Mouse (Mus musculus): ENCODE data around the gene Tpo.

Gene Tpo

GRCm38 (mm10) chr12:30160475-30160874 is 28.1 kb upstream of the Tpo start:
- Histone ChIP-seq H3K36me3 (ENCODE audit: insufficient read depth, low read length) (no peaks in the 10 kb centered on the region), H3K4me1 (replicated peaks; ENCODE audit: low read depth, low read length) (no peaks in the 10 kb centered on the region), H3K4me3 (replicated peaks; ENCODE audit: low read length) (no peak overlapping the region), H3K9me3 (ENCODE audit: low read length) (no peaks in the 10 kb centered on the region), H3K27me3 (ENCODE audit: insufficient read depth, low read length) (no peaks in the 10 kb centered on the region)
- TF ChIP-seq POU5F1 (IDR thresholded peaks at IDR 0.05; ENCODE audit: borderline replicate concordance, low read length) (no peak), NANOG (IDR thresholded peaks at IDR 0.05; ENCODE audit: borderline replicate concordance, low read length) (no peak), CTCF (conservative IDR thresholded peaks at IDR 0.05; ENCODE audit: low read length) (no peak)

- no peaks in the 10 kb centered on the region for H3K4me1 ChIP-seq (replicated peaks; ENCODE audit: low read depth, low read length)
- no peak for TF ChIP-seq NANOG (IDR thresholded peaks at IDR 0.05; ENCODE audit: borderline replicate concordance, low read length)
- TF ChIP-seq POU5F1 (IDR thresholded peaks at IDR 0.05; ENCODE audit: borderline replicate concordance, low read length), result no peak
- no peak for TF ChIP-seq CTCF (conservative IDR thresholded peaks at IDR 0.05; ENCODE audit: low read length)
- H3K27me3 ChIP-seq (ENCODE audit: insufficient read depth, low read length), result no peaks in the 10 kb centered on the region
- no peaks in the 10 kb centered on the region for H3K36me3 ChIP-seq (ENCODE audit: insufficient read depth, low read length)
- no peak overlapping the region for H3K4me3 ChIP-seq (replicated peaks; ENCODE audit: low read length)
- no peaks in the 10 kb centered on the region for H3K9me3 ChIP-seq (ENCODE audit: low read length)
Measured at GRCm38 (mm10) chr12:30159788-30160187, 27.4 kb upstream of the Tpo start.

DNA sequence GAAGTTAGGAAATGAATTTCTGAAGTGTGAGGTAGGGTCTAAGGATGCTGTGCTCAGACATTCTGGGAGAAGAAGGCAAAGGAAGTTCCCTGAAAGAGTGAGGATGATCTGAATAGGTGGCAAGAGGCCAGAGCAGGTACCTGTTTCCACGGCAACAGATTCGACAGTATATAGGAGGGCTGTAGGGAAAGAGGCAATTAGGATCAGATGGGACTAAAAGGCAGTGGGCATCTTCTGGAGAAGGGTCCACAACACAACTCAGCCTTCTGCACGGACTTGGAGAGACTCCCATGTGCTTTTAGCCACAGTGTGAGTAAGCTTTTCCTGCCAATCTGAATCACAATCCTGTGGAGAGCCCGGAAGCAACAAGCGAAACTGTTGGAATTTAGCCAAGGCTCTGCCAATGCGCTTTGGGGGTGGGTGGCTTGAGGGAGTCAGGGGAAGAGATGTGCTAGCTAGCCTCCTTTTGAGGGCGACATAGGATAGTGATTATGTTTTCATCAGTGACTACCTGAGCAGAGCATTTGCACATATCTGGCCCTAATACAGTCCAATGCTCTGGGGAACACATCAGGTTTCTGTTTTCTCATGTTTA is 21.8 kb upstream of the Tpo start:
- TF ChIP-seq CTCF (conservative IDR thresholded peaks at IDR 0.05; ENCODE audit: low read length) (no peak), NANOG (IDR thresholded peaks at IDR 0.05; ENCODE audit: borderline replicate concordance, low read length) (no peak), POU5F1 (IDR thresholded peaks at IDR 0.05; ENCODE audit: borderline replicate concordance, low read length) (no peak)
- Histone ChIP-seq H3K4me3 (replicated peaks; ENCODE audit: low read length) (no peak overlapping the region), H3K9me3 (ENCODE audit: low read length) (no peaks in the 10 kb centered on the region), H3K4me1 (replicated peaks; ENCODE audit: low read depth, low read length) (no peaks in the 10 kb centered on the region), H3K36me3 (ENCODE audit: insufficient read depth, low read length) (no peaks in the 10 kb centered on the region), H3K27me3 (ENCODE audit: insufficient read depth, low read length) (no peaks in the 10 kb centered on the region)

DNA sequence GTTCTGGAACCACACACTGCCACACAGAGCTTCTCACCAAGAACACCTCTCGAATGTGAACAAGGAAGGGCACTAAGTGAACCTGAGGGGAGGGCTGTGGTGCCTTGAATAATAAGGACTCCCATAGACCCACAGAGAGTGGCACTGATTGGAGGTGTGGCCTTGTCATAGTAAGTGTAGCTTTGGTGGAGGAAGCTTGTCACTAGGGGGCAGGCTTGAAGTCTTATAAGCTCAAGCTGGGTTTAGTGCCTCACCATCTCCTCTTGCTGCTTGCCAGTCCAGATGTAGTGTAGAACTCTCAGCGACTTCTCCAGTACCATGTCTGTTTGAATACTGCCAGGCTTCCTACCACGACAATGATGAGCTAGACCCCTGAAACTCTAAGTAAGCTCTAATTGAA is 9.7 kb upstream of the Tpo start:
- H3K27me3 ChIP-seq (ENCODE audit: insufficient read depth, low read length), result no peaks in the 10 kb centered on the region
- no peaks in the 10 kb centered on the region for H3K4me1 ChIP-seq (replicated peaks; ENCODE audit: low read depth, low read length)
- no peaks in the 10 kb centered on the region for H3K36me3 ChIP-seq (ENCODE audit: insufficient read depth, low read length)
- H3K9me3 ChIP-seq (ENCODE audit: low read length), result no peaks in the 10 kb centered on the region
- TF ChIP-seq POU5F1 (IDR thresholded peaks at IDR 0.05; ENCODE audit: borderline replicate concordance, low read length), result no peak
- TF ChIP-seq CTCF (conservative IDR thresholded peaks at IDR 0.05; ENCODE audit: low read length), result no peak
- TF ChIP-seq NANOG (IDR thresholded peaks at IDR 0.05; ENCODE audit: borderline replicate concordance, low read length), result no peak
- H3K4me3 ChIP-seq (replicated peaks; ENCODE audit: low read length), result no peak overlapping the region

DNA sequence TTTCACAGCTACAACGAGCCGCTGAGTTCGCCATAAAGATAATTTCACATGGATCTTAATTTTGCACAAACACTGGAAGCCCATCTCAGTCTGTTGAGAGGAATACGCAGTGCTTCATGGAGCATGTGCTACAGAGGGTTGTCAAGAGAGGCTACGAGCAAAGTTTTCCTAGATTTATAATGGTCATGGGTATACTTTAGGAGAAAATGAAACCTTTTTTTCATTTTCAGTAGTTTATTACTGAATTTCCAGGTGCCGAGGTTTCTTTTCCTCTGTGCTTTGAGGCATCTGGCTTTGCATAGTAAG is 3.1 kb downstream of the Tpo start:
- TF ChIP-seq POU5F1 (IDR thresholded peaks at IDR 0.05; ENCODE audit: borderline replicate concordance, low read length) (no peak), NANOG (IDR thresholded peaks at IDR 0.05; ENCODE audit: borderline replicate concordance, low read length) (no peak), CTCF (conservative IDR thresholded peaks at IDR 0.05; ENCODE audit: low read length) (no peak)
- Histone ChIP-seq H3K9me3 (ENCODE audit: low read length) (no peaks in the 10 kb centered on the region), H3K27me3 (ENCODE audit: insufficient read depth, low read length) (0 out of 2 replicates have a peak, but pooled peaks cover 3% of the 10 kb centered on the region), H3K4me3 (replicated peaks; ENCODE audit: low read length) (no peak overlapping the region), H3K4me1 (replicated peaks; ENCODE audit: low read depth, low read length) (no peaks in the 10 kb centered on the region), H3K36me3 (ENCODE audit: insufficient read depth, low read length) (no peaks in the 10 kb centered on the region)

DNA sequence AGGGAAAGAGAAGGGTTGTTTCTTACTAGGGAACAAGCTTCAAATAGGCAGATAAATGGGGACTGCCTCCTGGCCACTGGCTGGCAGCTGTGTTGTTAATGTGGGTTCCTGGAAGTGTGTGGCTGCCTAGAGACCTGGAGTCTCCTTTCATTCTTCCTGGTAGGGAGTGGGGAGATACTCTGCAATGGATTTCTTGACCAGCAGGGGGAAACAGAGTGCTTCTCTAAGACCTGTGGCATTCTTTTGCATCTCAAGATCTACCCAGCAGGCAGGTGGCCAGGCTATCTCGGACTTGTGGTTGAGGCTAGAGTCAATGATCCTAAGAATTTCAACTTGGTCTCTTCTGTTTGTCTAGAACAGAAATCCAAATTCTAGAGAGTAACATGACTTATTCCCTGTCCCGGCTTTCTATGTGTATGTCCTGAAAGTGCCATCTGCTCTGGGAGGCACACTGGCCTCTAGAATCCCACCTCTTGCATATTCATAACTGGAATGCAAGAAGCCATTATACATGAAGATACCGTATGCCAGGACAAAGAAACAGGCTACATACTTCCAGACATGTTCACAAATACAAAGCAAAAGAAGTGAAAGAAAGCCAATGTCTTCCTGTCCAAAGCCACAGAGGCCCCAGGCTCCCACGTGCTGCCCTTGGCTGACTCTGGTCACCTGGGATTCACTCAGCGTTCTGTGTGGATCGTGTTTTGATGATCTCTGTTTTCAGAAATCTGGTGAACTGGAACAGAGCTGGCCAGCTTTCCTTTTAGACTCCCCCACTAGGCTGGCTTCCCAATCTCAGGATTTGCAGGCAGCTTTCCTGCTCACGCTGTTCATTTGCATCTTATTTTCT is 3.6 kb downstream of the Tpo start:
- 0 out of 2 replicates have a peak, but pooled peaks cover 3% of the 10 kb centered on the region for H3K27me3 ChIP-seq (ENCODE audit: insufficient read depth, low read length)
- H3K4me1 ChIP-seq (replicated peaks; ENCODE audit: low read depth, low read length), result no peaks in the 10 kb centered on the region
- H3K4me3 ChIP-seq (replicated peaks; ENCODE audit: low read length), result no peak overlapping the region
- TF ChIP-seq POU5F1 (IDR thresholded peaks at IDR 0.05; ENCODE audit: borderline replicate concordance, low read length) (no peak), CTCF (conservative IDR thresholded peaks at IDR 0.05; ENCODE audit: low read length) (peak; percentile 66), NANOG (IDR thresholded peaks at IDR 0.05; ENCODE audit: borderline replicate concordance, low read length) (no peak)
- no peaks in the 10 kb centered on the region for H3K9me3 ChIP-seq (ENCODE audit: low read length)
- no peaks in the 10 kb centered on the region for H3K36me3 ChIP-seq (ENCODE audit: insufficient read depth, low read length)

- no peak overlapping the region for H3K4me3 ChIP-seq (replicated peaks; ENCODE audit: low read length)
- no peaks in the 10 kb centered on the region for H3K4me1 ChIP-seq (replicated peaks; ENCODE audit: low read depth, low read length)
- H3K9me3 ChIP-seq (ENCODE audit: low read length), result no peaks in the 10 kb centered on the region
- H3K36me3 ChIP-seq (ENCODE audit: insufficient read depth, low read length), result no peaks in the 10 kb centered on the region
- no peak for TF ChIP-seq NANOG (IDR thresholded peaks at IDR 0.05; ENCODE audit: borderline replicate concordance, low read length)
- no peak for TF ChIP-seq POU5F1 (IDR thresholded peaks at IDR 0.05; ENCODE audit: borderline replicate concordance, low read length)
- TF ChIP-seq CTCF (conservative IDR thresholded peaks at IDR 0.05; ENCODE audit: low read length), result no peak
- no peaks in the 10 kb centered on the region for H3K27me3 ChIP-seq (ENCODE audit: insufficient read depth, low read length)
Measured at GRCm38 (mm10) chr12:30122347-30122746, 10.1 kb downstream of the Tpo start.

DNA sequence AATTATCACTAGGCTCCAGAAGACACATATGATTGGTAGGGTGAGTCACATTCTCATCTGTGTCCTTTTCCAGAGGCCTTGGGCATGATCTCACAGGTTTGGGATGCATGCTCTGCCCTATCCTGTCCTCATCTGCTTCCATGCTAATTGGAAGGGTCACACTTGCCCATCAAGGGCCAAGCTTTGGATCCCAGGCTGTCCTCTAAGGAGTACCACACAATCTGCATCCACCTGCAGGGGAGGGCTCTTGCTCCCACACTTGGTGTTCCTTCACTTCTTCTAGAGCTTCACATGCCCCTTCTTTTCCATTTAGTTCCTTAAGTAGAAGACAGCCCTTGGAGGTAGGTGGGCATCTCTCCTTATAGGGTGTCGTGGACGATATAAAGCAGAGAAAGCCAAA is 20.2 kb downstream of the Tpo start:
- Histone ChIP-seq H3K4me3 (replicated peaks; ENCODE audit: low read length) (no peak overlapping the region), H3K9me3 (ENCODE audit: low read length) (peaks cover 39% of the 10 kb centered on the region), H3K27me3 (ENCODE audit: insufficient read depth, low read length) (peaks cover 2% of the 10 kb centered on the region; the same call in 1 of the 2 replicates), H3K4me1 (replicated peaks; ENCODE audit: low read depth, low read length) (peaks cover 30% of the 10 kb centered on the region), H3K36me3 (ENCODE audit: insufficient read depth, low read length) (no peaks in the 10 kb centered on the region)
- no peak for TF ChIP-seq CTCF (conservative IDR thresholded peaks at IDR 0.05; ENCODE audit: low read length)
- TF ChIP-seq POU5F1 (IDR thresholded peaks at IDR 0.05; ENCODE audit: borderline replicate concordance, low read length), result no peak
- no peak for TF ChIP-seq NANOG (IDR thresholded peaks at IDR 0.05; ENCODE audit: borderline replicate concordance, low read length)

Measured in E14TG2a.4 (cell line).